In genomic region chr13:111954520-111954884, GRCm38 (mm10) we compare ENCODE assay signal across 10 mouse cellular contexts.
DNase-seq lines count a peak whose midpoint lies in the region; ATAC-seq and TF ChIP-seq lines count a peak whose summit lies in the region.
"Had no signal": no experiment of that assay in that cellular context is flagged by ENCODE, and none has a peak within 500 bp of the region (broad histone marks: within the 10 kb centered on the region; RNA-seq: fewer than 3 reads in every experiment).

No protein-coding gene starts in this region.

- peak; percentile 60 for ATAC-seq in lung, embryonic 14.5 days (ENCODE audit: insufficient read depth)
- ATAC-seq in kidney, embryonic 16.5 days (ENCODE audit: low FRiP score, low TSS enrichment): peak; percentile 70
- ATAC-seq in stomach, embryonic 16.5 days (ENCODE audit: insufficient read depth, low FRiP score): peak; percentile 66; the same call in 1 of the 2 replicates
- no peak for ATAC-seq in frontal cortex, adult (ENCODE audit: low TSS enrichment)
- ATAC-seq: Patski had no signal

- 12% methylated on average over 6 of the region's 6 CpGs for WGBS in lung, embryonic 14.5 days
- 8% methylated on average over 6 of the region's 6 CpGs for WGBS in lung, adult 2 months
- 8% methylated on average over 6 of the region's 6 CpGs for WGBS in kidney, embryonic 16.5 days
- 11% methylated on average over 6 of the region's 6 CpGs for WGBS in stomach, embryonic 16.5 days

- H3K9ac ChIP-seq in lung, embryonic 14.5 days: no peak overlapping the region
- peak overlapping the region; percentile 38; the same call in 1 of the 2 replicates for H3K9ac ChIP-seq in kidney, embryonic 16.5 days (replicated peaks; ENCODE audit: low read length)
- 0 out of 2 replicates have a peak overlapping the region, but pooled peaks have one; percentile 39 for H3K9ac ChIP-seq in stomach, embryonic 16.5 days (ENCODE audit: low read length)
- H3K9ac ChIP-seq: liver, embryonic 15.5 days had no signal

- DNase-seq in lung, embryonic 14.5 days: peak; percentile 50
- no peak for DNase-seq in lung, adult 2 months
- peak; percentile 85 for DNase-seq in heart, adult 8-10 months (ENCODE audit: low spot score)
- no peak for DNase-seq in ovary, postnatal 36 days (ENCODE audit: low spot score)
- no peak for DNase-seq in cerebellum, adult 9-10 months

- H3K4me3 ChIP-seq in lung, embryonic 14.5 days (ENCODE audit: low read depth, low read length): no peak overlapping the region
- H3K4me3 ChIP-seq in lung, adult 2 months (replicated peaks; ENCODE audit: extremely low read depth, low read depth, low read length): no peak overlapping the region
- no peak overlapping the region for H3K4me3 ChIP-seq in kidney, embryonic 16.5 days (ENCODE audit: low read length)
- no peak overlapping the region for H3K4me3 ChIP-seq in stomach, embryonic 16.5 days (replicated peaks; ENCODE audit: low read length)
- H3K4me3 ChIP-seq: liver, embryonic 15.5 days had no signal

- H3K4me1 ChIP-seq in lung, embryonic 14.5 days (ENCODE audit: insufficient read depth): peaks cover 14% of the 10 kb centered on the region
- no peaks in the 10 kb centered on the region; the same call in 1 of the 2 replicates for H3K4me1 ChIP-seq in lung, adult 2 months (ENCODE audit: control insufficient read depth, insufficient read depth, low read length)
- H3K4me1 ChIP-seq in kidney, embryonic 16.5 days (ENCODE audit: insufficient read depth, low read length): peaks cover 14% of the 10 kb centered on the region
- H3K4me1 ChIP-seq in stomach, embryonic 16.5 days (ENCODE audit: control insufficient read depth, insufficient read depth, low read length): peaks cover 14% of the 10 kb centered on the region

- peak overlapping the region; percentile 34; the same call in 1 of the 2 replicates for H3K27ac ChIP-seq in lung, embryonic 14.5 days (ENCODE audit: low read depth)
- H3K27ac ChIP-seq in kidney, embryonic 16.5 days (ENCODE audit: low read length): peak overlapping the region; percentile 83
- peak overlapping the region; percentile 13; the same call in 1 of the 2 replicates for H3K27ac ChIP-seq in stomach, embryonic 16.5 days (ENCODE audit: low read length)
- H3K27ac ChIP-seq: liver, embryonic 15.5 days had no signal

- H3K9me3 ChIP-seq in lung, embryonic 14.5 days (ENCODE audit: low read depth, low read length): no peaks in the 10 kb centered on the region
- no peaks in the 10 kb centered on the region for H3K9me3 ChIP-seq in kidney, embryonic 16.5 days (ENCODE audit: low read length)
- no peaks in the 10 kb centered on the region for H3K9me3 ChIP-seq in stomach, embryonic 16.5 days (replicated peaks; ENCODE audit: control insufficient read depth, low read length)
- H3K9me3 ChIP-seq: liver, embryonic 15.5 days had no signal

- H3K36me3 ChIP-seq in lung, embryonic 14.5 days (ENCODE audit: insufficient read depth): no peaks in the 10 kb centered on the region
- H3K36me3 ChIP-seq in kidney, embryonic 16.5 days (ENCODE audit: insufficient read depth, low read length): no peaks in the 10 kb centered on the region
- no peaks in the 10 kb centered on the region for H3K36me3 ChIP-seq in stomach, embryonic 16.5 days (ENCODE audit: control insufficient read depth, insufficient read depth, low read length)
- H3K36me3 ChIP-seq: liver, embryonic 15.5 days had no signal

- no peak for TF ChIP-seq CTCF in lung, embryonic 14.5 days (IDR thresholded peaks at IDR 0.05; ENCODE audit: low read depth)
- no peak for TF ChIP-seq CTCF in lung, adult 2 months (IDR thresholded peaks at IDR 0.05; ENCODE audit: insufficient read depth, low read length)

- no peaks in the 10 kb centered on the region for H3K27me3 ChIP-seq in lung, embryonic 14.5 days (ENCODE audit: insufficient read depth, low read length)
- H3K27me3 ChIP-seq in kidney, embryonic 16.5 days (ENCODE audit: insufficient read depth, low read length): no peaks in the 10 kb centered on the region
- H3K27me3 ChIP-seq in stomach, embryonic 16.5 days (ENCODE audit: control insufficient read depth, insufficient read depth, low read length): no peaks in the 10 kb centered on the region
- H3K27me3 ChIP-seq: Patski had no signal

- TF ChIP-seq POLR2A in lung, adult 2 months (IDR thresholded peaks at IDR 0.05; ENCODE audit: borderline replicate concordance, extremely low read depth, low read depth, low read length): no peak

- no peak overlapping the region for H3K4me2 ChIP-seq in lung, embryonic 14.5 days
- H3K4me2 ChIP-seq in kidney, embryonic 16.5 days (replicated peaks; ENCODE audit: low read depth, low read length): peak overlapping the region; percentile 29
- H3K4me2 ChIP-seq in stomach, embryonic 16.5 days (ENCODE audit: low read depth, low read length): no peak overlapping the region
- H3K4me2 ChIP-seq: liver, embryonic 15.5 days had no signal

Comparison
In these comparisons a context has a peak if more than half of its experiments do, and no peak if none do; other contexts are left out.
1. DNase-seq: peak in lung, embryonic 14.5 days (single experiment) and heart, adult 8-10 months (single experiment); none in lung, adult 2 months (single experiment), ovary, postnatal 36 days (single experiment) and cerebellum, adult 9-10 months (single experiment).
2. H3K27ac ChIP-seq: peak in every context shown above with its lines; median percentile 83 in kidney, embryonic 16.5 days; 34 in lung, embryonic 14.5 days; 13 in stomach, embryonic 16.5 days.